Mouse (Mus musculus) cerebellum, adult 11 months (tissue): ENCODE measurements around the gene Gli2.

Experiments
- DNase-seq: peaks from one replicate; pipeline ENCODE4 v3.0.0; 2022

Gli2 gene

GRCm38 (mm10) chr1:118994482-118995105 lies 58.8 kb downstream of the Gli2 start:
- no peak for DNase-seq

GRCm38 (mm10) chr1:118993775-118994174 lies 59.6 kb downstream of the Gli2 start:
- DNase-seq = no peak

GRCm38 (mm10) chr1:118988331-118988730 lies 65.1 kb downstream of the Gli2 start:
- no peak for DNase-seq

GRCm38 (mm10) chr1:118987538-118987937 lies 65.9 kb downstream of the Gli2 start:
- DNase-seq = no peak

GRCm38 (mm10) chr1:118983389-118983788 lies 70.0 kb downstream of the Gli2 start:
- DNase-seq = no peak

- DNase-seq = no peak
Measured at GRCm38 (mm10) chr1:118982805-118983211, 70.6 kb downstream of the Gli2 start.

GRCm38 (mm10) chr1:118981943-118982804 lies 71.2 kb downstream of the Gli2 start:
- no peak for DNase-seq

GRCm38 (mm10) chr1:118980636-118981035 lies 72.8 kb downstream of the Gli2 start:
- DNase-seq = no peak

GRCm38 (mm10) chr1:118976596-118976995 lies 76.8 kb downstream of the Gli2 start:
- DNase-seq = no peak

- DNase-seq = no peak
Measured at GRCm38 (mm10) chr1:118975376-118975775, 78.0 kb downstream of the Gli2 start.

- DNase-seq = no peak
Measured at GRCm38 (mm10) chr1:118970068-118970467, 83.4 kb downstream of the Gli2 start.

- no peak for DNase-seq
Measured at GRCm38 (mm10) chr1:118969409-118969808, 84.0 kb downstream of the Gli2 start.

GRCm38 (mm10) chr1:118968661-118969179 lies 84.7 kb downstream of the Gli2 start:
- DNase-seq = no peak

- no peak for DNase-seq
Measured at GRCm38 (mm10) chr1:118967976-118968375, 85.4 kb downstream of the Gli2 start.

- DNase-seq = no peak
Measured at GRCm38 (mm10) chr1:118967281-118967680, 86.1 kb downstream of the Gli2 start.

GRCm38 (mm10) chr1:118958644-118959043 lies 94.8 kb downstream of the Gli2 start:
- no peak for DNase-seq

GRCm38 (mm10) chr1:118955791-118956190 lies 97.6 kb downstream of the Gli2 start:
- no peak for DNase-seq

GRCm38 (mm10) chr1:118954434-118955301 lies 98.8 kb downstream of the Gli2 start:
- DNase-seq = no peak

- DNase-seq = no peak
Measured at GRCm38 (mm10) chr1:118953031-118953430, 100.4 kb downstream of the Gli2 start.

GRCm38 (mm10) chr1:118952318-118952717 lies 101.1 kb downstream of the Gli2 start:
- DNase-seq = no peak

GRCm38 (mm10) chr1:118948407-118948806 lies 105.0 kb downstream of the Gli2 start:
- DNase-seq = no peak

GRCm38 (mm10) chr1:118947221-118947620 lies 106.2 kb downstream of the Gli2 start:
- DNase-seq = no peak

- peak; percentile 52 for DNase-seq
Measured at GRCm38 (mm10) chr1:118941336-118941735, 112.1 kb downstream of the Gli2 start.
